Comparison of ENCODE assay signal across 8 mouse cellular contexts in genomic region chr2:164070765-164071436, GRCm38 (mm10). TPM values are rescaled to one million over a fixed set of nuclear protein-coding genes. Genes with fewer than 3 reads are reported as not detected.
DNase-seq lines count a peak whose midpoint lies in the region; ATAC-seq and TF ChIP-seq lines count a peak whose summit lies in the region.

Gene Tomm34, minus strand, starts transcription at chr2:164071169.

- peak within 1 kb of the TSS; percentile 69 for H3K27ac ChIP-seq in cortical plate, adult 2 months (ENCODE audit: insufficient read depth, low read length)

- peak; percentile 97 for DNase-seq in gastrocnemius, postnatal 10 days
- peak; percentile 94 for DNase-seq in induced T-regulatory cell, adult 2 months (ENCODE audit: low read depth)
- peak; percentile 65 to 90 for DNase-seq in left cerebral cortex, adult 9 months (ENCODE audit: low spot score in 2 of 2)
- peak; percentile 87 for DNase-seq in right cerebral cortex, postnatal 14 days
- DNase-seq in urinary bladder, postnatal 36 days (ENCODE audit: low spot score in 2 of 2) = peak; percentile 94 to 97

- no peak for TF ChIP-seq CTCF in cortical plate, adult 2 months (IDR thresholded peaks at IDR 0.05; ENCODE audit: extremely low read depth, insufficient read depth, low read length)

- ATAC-seq in activated CD4-positive, CD25-positive, alpha-beta regulatory T cell, adult 4 months = peak; percentile 40
- ATAC-seq in megakaryocyte progenitor cell, adult 5-6 weeks (replicated peaks; ENCODE audit: poor library complexity) = peak; percentile 71

- peak; percentile 99 for TF ChIP-seq POLR2A in cortical plate, adult 2 months (IDR thresholded peaks at IDR 0.05; ENCODE audit: extremely low read depth, insufficient read depth, low read length)

- H3K4me1 ChIP-seq in cortical plate, adult 2 months (ENCODE audit: control insufficient read depth, insufficient read depth, low read length) = peaks cover 5% of the 10 kb centered on the region

- H3K4me3 ChIP-seq in cortical plate, adult 2 months (ENCODE audit: insufficient read depth, low read length) = peak within 1 kb of the TSS; percentile 62

RNA-seq across cellular contexts. Expression of gene Tomm34, which starts in this region (rescaled TPM):
- 100 to 1,000 TPM; 109 to 114 TPM for polyA plus RNA-seq in activated CD4-positive, CD25-positive, alpha-beta regulatory T cell, adult 4 months (2017; shearing (Covaris generic))
- 93.7 and 96.7 TPM in 2 replicates for polyA plus RNA-seq in cortical plate, adult 2 months (2012; rRNA removed)
- 10 to 100 TPM; 14.7 to 18.7 TPM for total RNA-seq in gastrocnemius, postnatal 10 days (2021)
- total RNA-seq in megakaryocyte progenitor cell, adult 5-6 weeks (2015) = 48.0 and 55.0 TPM in 2 replicates
- total RNA-seq in megakaryocyte progenitor cell, adult 5-6 weeks (2017) = 44.5 and 44.8 TPM in 2 replicates

Comparison
In these comparisons a context has a peak if more than half of its experiments do, and no peak if none do; other contexts are left out.
1. Peak in every context shown above with its lines: DNase-seq, ATAC-seq, H3K4me3 ChIP-seq and H3K27ac ChIP-seq.